In genomic region chr1:128243996-128244726, GRCm38 (mm10) we compare ENCODE assay signal across 7 mouse cellular contexts. TPM values are rescaled to one million over a fixed set of nuclear protein-coding genes. Genes with fewer than 3 reads are reported as not detected.
A peak's percentile ranks its signal among the peaks of the same experiment; 100 is the strongest.
DNase-seq lines count a peak whose midpoint lies in the region; ATAC-seq lines count a peak whose summit lies in the region.

No protein-coding gene starts in this region.

- H3K27ac ChIP-seq in embryonic facial prominence, embryonic 12.5 days = peak overlapping the region; percentile 86
- H3K27ac ChIP-seq in limb, embryonic 11.5 days (replicated peaks; ENCODE audit: low read depth, low read length) = peak overlapping the region; percentile 62; the same call in 1 of the 2 replicates
- H3K27ac ChIP-seq in midbrain, embryonic 14.5 days (replicated peaks; ENCODE audit: low read depth, low read length) = peak overlapping the region; percentile 89

- no peaks in the 10 kb centered on the region for H3K9me3 ChIP-seq in embryonic facial prominence, embryonic 12.5 days
- H3K9me3 ChIP-seq in limb, embryonic 11.5 days (ENCODE audit: control insufficient read depth, low read length) = no peaks in the 10 kb centered on the region
- H3K9me3 ChIP-seq in midbrain, embryonic 14.5 days (ENCODE audit: control insufficient read depth, low read length) = no peaks in the 10 kb centered on the region

- peak overlapping the region; percentile 74 for H3K4me3 ChIP-seq in embryonic facial prominence, embryonic 12.5 days
- H3K4me3 ChIP-seq in limb, embryonic 11.5 days (ENCODE audit: low read depth, low read length) = peak overlapping the region; percentile 76
- H3K4me3 ChIP-seq in midbrain, embryonic 14.5 days (replicated peaks; ENCODE audit: low read depth, low read length) = peak overlapping the region; percentile 69

- peak overlapping the region; percentile 90 for H3K4me2 ChIP-seq in embryonic facial prominence, embryonic 12.5 days (replicated peaks)
- H3K4me2 ChIP-seq in limb, embryonic 11.5 days (ENCODE audit: low read depth, severe bottlenecking) = peak overlapping the region; percentile 54
- H3K4me2 ChIP-seq in midbrain, embryonic 14.5 days (ENCODE audit: low read length) = peak overlapping the region; percentile 91

- H3K9ac ChIP-seq in embryonic facial prominence, embryonic 12.5 days = peak overlapping the region; percentile 73
- peak overlapping the region; percentile 84 for H3K9ac ChIP-seq in limb, embryonic 11.5 days (ENCODE audit: low read length)
- H3K9ac ChIP-seq in midbrain, embryonic 14.5 days (replicated peaks; ENCODE audit: low read length) = peak overlapping the region; percentile 75

- H3K27me3 ChIP-seq in embryonic facial prominence, embryonic 12.5 days = no peaks in the 10 kb centered on the region
- no peaks in the 10 kb centered on the region for H3K27me3 ChIP-seq in limb, embryonic 11.5 days (ENCODE audit: control insufficient read depth, insufficient read depth, low read length)
- H3K27me3 ChIP-seq in midbrain, embryonic 14.5 days (ENCODE audit: control insufficient read depth, insufficient read depth, low read length) = no peaks in the 10 kb centered on the region

- DNase-seq in adrenal gland, postnatal 25 days = peak; percentile 94
- DNase-seq in heart, adult 11 months = peak; percentile 100
- DNase-seq in kidney, adult 18-20 months = peak; percentile 96
- DNase-seq in limb, embryonic 11.5 days (ENCODE audit: low spot score) = peak; percentile 99
- peak; percentile 99 for DNase-seq in midbrain, embryonic 14.5 days
- DNase-seq in spleen, adult 18-20 months = peak; percentile 93 to 94

- WGBS in embryonic facial prominence, embryonic 12.5 days = under 1% methylated on average over 71 of the region's 71 CpGs
- WGBS in limb, embryonic 11.5 days = 0% methylated on average over 68 of the region's 71 CpGs
- WGBS in midbrain, embryonic 14.5 days = under 1% methylated on average over 71 of the region's 71 CpGs

- ATAC-seq in embryonic facial prominence, embryonic 12.5 days (ENCODE audit: insufficient number of reproducible peaks, insufficient read depth, low FRiP score, low TSS enrichment) = peak; percentile 92
- peak; percentile 94 for ATAC-seq in limb, embryonic 11.5 days (ENCODE audit: insufficient number of reproducible peaks, low FRiP score, low TSS enrichment, low read depth)
- peak; percentile 97 for ATAC-seq in midbrain, embryonic 14.5 days (ENCODE audit: low FRiP score, low TSS enrichment)

- H3K4me1 ChIP-seq in embryonic facial prominence, embryonic 12.5 days = peaks cover 8% of the 10 kb centered on the region; the same call in 1 of the 2 replicates
- no peaks in the 10 kb centered on the region for H3K4me1 ChIP-seq in limb, embryonic 11.5 days (ENCODE audit: control insufficient read depth, insufficient read depth, low read length)
- H3K4me1 ChIP-seq in midbrain, embryonic 14.5 days (ENCODE audit: control insufficient read depth, insufficient read depth, low read length) = peaks cover 17% of the 10 kb centered on the region

- no peaks in the 10 kb centered on the region for H3K36me3 ChIP-seq in embryonic facial prominence, embryonic 12.5 days
- H3K36me3 ChIP-seq in limb, embryonic 11.5 days (ENCODE audit: control insufficient read depth, insufficient read depth, low read length) = no peaks in the 10 kb centered on the region
- H3K36me3 ChIP-seq in midbrain, embryonic 14.5 days (ENCODE audit: control insufficient read depth, insufficient read depth, low read length) = 0 out of 2 replicates have a peak, but pooled peaks cover 6% of the 10 kb centered on the region

RNA-seq across cellular contexts. Expression of gene Ubxn4, which starts 0.4 kb away (rescaled TPM):
- total RNA-seq in adrenal gland, postnatal 25 days (2021) = 68.0 and 92.9 TPM in 2 replicates
- 63.1 and 69.5 TPM in 2 replicates for polyA plus RNA-seq in embryonic facial prominence, embryonic 12.5 days (2016; fragmentation: Nextera tagmentation; extraction: Ambion mirVana)
- 65.2 and 65.6 TPM in 2 replicates for polyA plus RNA-seq in limb, embryonic 11.5 days (2014; fragmentation: Nextera tagmentation; extraction: Ambion mirVana)
- 75.9 and 81.5 TPM in 2 replicates for polyA plus RNA-seq in midbrain, embryonic 14.5 days (2014; fragmentation: Nextera tagmentation; extraction: Ambion mirVana)

Comparison
In these comparisons a context has a peak if more than half of its experiments do, and no peak if none do; other contexts are left out.
1. Peak in every context shown above with its lines: DNase-seq, ATAC-seq, H3K4me3 ChIP-seq and H3K27ac ChIP-seq.